Mouse (Mus musculus) MN1 (cell line): ENCODE results near the gene A430078G23Rik.

Experiments used
- DNase-seq: peaks from one replicate; pipeline ENCODE4 v3.0.0-alpha.2; 2016; ENCODE audit warnings: low spot score

A430078G23Rik gene

DNA sequence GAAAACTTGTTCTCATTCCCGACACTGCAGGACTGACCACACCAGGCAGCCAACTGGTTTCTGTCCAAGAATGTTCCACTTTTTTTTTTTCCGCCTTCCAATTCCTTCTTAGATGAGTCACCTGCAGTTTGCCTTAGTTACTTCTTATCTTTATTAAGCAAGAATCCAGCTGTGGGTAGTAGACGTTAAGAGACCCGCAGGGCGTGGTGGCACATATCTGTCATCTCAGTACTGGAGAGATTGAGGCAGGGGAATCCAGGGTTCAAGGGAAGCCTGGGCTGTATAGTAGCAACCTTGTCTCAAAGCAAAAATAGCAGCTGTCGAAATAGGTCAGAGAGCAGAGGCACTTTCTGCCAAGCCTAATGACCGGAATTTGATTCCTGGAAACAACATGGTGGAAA is 58.7 kb downstream of the A430078G23Rik start:
- peak; percentile 49 for DNase-seq

- DNase-seq, result no peak
Measured at GRCm38 (mm10) chr8:3412816-3413215, 59.6 kb downstream of the A430078G23Rik start.

DNA sequence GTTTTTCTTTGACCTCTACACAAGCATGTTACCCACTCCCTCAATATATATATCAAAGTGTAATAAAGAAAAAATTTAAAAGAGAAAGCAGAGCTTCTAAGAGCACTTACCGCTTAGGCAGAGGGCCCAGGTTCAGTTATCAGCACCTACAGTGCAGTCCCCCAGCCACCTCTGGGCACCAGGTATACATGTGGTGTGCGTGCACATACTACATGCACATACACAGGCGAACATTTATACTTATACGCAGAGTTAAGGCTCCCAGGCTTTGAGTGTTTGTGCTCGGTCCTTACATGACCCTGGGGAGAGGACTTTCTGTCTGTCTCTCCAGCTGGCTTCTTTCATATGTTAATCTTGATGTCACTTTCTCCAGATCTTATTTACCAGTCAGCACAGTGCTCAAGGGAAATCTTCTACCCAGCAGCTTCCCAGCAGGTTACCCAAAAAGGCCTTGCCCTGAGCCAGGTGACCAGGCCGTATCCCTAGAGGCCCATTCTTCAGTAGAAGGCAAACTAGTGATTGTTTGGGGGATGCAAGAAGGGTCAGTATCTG is 61.5 kb downstream of the A430078G23Rik start:
- DNase-seq, result no peak

GRCm38 (mm10) chr8:3415259-3415658 is 62.0 kb downstream of the A430078G23Rik start:
- no peak for DNase-seq

DNA sequence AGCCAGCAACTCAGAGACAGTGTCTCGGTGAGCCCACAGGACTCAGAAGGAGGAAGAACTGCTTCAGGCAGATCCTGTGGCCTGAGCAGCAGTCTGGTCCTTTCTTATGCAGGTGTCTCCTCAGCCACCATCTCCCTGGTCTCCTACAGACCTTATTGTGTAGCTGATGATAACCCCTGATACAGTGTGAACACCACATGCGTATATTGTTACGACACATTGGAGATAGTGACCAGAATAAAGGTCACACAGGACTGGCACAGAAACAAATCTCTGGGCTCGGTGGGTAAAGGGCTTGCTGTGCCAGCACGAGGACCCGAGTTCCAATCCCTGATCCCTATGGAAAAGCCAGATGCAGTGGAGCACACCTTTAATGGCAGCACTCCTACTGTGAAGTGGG is 62.4 kb downstream of the A430078G23Rik start:
- DNase-seq, result no peak

DNA sequence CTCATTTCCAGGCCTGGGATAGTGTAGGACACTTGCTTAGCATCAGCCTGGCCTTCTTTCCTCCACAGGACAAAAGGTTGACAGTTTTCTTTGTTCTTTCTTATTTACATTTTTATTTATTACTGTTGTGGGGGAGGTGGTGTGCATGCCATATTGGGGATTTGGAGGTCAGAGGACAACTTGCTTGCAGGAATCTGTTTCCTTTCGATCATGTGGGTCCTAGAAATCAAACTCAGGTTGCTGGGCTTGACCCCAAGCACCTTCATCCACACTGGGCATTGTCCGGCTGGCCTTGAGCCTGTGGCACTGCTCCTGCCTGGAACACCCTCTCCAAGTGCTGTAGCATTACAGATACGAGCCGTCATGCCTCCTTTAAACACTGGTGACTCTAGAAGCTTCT is 63.6 kb downstream of the A430078G23Rik start:
- no peak for DNase-seq

DNA sequence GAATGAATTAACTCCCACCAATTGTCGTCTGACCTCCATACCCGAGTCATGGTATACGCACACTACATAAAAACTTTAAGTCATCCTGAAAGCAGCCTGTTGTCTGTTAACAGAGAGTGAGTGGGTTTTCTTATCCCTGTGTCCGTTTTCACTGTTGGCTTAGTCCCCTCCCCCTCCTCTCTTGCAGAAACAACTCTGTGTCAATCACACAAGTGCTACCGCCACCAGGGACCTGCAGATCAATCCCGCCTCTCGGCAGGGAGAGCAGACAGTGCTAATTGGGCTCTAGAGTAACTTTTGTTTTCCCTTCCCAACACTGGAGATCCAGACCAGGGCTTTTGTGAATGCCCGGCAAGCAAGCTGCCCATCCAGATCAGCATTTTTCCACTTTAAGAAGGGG is 64.2 kb downstream of the A430078G23Rik start:
- peak; percentile 47 for DNase-seq

- peak; percentile 83 for DNase-seq
Measured at GRCm38 (mm10) chr8:3418101-3418500, 64.9 kb downstream of the A430078G23Rik start.

- DNase-seq, result no peak
Measured at GRCm38 (mm10) chr8:3420105-3420706, 67.0 kb downstream of the A430078G23Rik start.

- DNase-seq, result no peak
Measured at GRCm38 (mm10) chr8:3421507-3421906, 68.3 kb downstream of the A430078G23Rik start.

DNA sequence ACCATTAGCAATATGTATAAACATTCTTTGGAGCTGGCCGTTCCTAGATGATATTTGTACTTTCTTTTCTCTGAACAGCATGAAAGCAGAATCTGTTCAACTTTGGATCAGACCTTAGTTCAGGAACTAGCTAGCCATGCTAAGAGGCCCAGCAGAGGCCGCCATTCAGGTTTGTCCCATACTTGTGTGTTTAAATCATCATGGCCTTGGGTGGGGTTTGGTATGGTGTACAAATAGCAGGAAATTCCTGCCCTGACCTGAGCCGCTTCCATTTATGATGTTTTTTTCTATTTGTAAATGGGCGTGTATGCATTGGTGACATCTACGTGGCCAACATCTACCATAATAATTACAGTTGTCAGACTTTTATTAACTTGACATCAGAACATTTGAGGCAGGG is 72.0 kb downstream of the A430078G23Rik start:
- no peak for DNase-seq

DNA sequence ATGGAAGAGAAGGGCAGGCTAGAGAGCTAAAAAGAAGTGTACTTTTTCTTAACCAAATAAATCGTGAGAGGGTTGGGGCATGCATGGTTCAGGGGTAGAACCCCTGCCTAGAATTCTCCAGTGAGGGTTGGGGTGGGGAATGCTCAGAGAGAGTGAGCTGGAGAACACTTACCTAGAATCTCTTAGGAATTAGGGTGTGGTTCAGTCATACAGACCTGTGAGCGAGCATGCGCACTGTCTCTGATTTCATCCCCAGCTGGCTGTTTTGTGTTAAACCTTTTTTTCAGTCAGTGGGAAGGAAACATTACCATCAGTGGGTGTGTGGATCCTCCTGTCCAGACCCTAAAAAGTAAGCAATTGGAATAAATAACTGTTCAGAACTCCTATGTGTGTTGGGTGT is 73.0 kb downstream of the A430078G23Rik start:
- no peak for DNase-seq

DNA sequence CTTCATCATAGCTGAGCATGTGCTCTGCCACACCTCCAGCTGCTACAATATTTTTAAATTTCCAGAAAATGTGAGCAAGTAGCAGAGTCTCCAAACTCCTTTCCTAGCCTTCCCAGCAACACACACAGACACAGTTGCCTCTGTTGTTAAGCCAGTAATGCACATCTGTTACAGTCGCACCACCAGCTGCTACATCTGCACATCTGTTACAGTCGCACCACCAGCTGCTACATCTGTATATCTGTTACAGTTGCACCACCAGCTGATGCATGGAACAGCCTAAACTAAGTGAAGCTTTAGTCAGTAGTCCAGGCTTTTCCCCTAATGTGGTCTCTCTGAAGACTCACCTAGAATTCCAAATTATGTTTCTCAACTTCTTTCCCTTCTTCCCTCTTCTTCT is 75.2 kb downstream of the A430078G23Rik start:
- DNase-seq, result no peak

GRCm38 (mm10) chr8:3429966-3430365 is 76.8 kb downstream of the A430078G23Rik start:
- DNase-seq, result peak; percentile 76

GRCm38 (mm10) chr8:3431113-3431512 is 77.9 kb downstream of the A430078G23Rik start:
- DNase-seq, result no peak

- no peak for DNase-seq
Measured at GRCm38 (mm10) chr8:3436492-3436891, 83.3 kb downstream of the A430078G23Rik start.

DNA sequence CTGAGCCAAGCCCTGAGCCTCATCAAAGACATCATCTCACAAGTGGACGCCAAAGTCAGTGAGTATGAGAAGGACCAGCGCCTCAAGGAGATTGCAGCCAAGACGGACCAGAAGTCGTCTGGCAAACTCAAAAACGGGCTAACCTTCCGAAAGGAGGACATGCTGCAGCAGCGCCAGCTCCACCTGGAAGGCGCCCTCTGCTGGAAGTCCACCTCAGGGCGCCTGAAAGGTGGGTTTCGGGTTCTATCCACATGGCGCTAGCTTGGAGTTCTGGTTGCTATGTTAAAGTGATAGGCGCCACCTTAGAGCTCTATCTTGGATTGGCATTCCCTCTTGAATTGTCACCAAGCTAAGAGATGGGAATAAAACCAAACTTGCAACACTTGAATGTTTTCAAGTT is 86.3 kb downstream of the A430078G23Rik start:
- no peak for DNase-seq
